Mouse (Mus musculus): Measurements from ENCODE around the gene Tulp4.

DNA sequence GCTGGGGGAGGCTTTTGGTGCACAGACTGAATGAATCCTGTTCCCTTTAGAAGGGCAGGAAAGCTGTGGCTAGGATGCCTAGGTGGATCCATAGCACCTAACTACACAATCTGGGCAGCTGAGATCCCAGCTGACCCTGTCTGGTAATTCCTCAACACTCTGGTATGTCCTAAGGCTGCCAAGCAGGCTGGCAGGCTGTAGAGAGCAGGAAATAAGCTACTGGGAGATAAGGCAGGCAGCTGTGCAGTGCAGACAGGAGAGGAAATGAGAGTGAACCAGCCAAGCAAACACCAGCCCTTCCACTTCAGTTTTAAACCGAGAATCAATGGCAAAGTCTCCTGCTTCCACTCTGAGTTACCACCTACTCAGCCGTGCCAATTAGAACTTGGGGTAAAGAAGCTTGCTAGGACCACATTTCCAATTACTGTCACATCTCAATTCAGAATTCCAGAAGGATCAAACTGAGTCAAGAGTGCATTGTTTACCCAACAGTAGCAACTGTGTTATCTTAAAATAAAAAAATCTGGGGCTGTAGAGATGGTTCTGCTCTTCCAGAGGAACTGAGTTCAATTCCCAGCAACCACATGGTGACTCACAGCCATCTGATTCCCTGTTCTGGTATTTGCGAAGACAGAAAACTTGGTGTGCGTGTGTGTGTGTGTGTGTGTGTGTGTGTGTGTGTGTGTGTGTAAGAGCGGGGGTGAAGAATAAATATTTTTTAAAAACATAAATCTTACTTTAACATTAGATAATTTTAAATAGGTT is 66.9 kb downstream of the Tulp4 start:
- TF ChIP-seq POLR2A (IDR thresholded peaks at IDR 0.05; ENCODE audit: extremely low read depth, insufficient read depth, low read length) (no peak), CTCF (IDR thresholded peaks at IDR 0.05; ENCODE audit: low read depth, low read length) (no peak)

Data from liver, adult 2 months (tissue).